Comparison of ENCODE assay signal across 14 mouse cellular contexts in genomic region chr19:60182901-60183300, GRCm38 (mm10). TPM values are rescaled to one million over a fixed set of nuclear protein-coding genes. Genes with fewer than 3 reads are reported as not detected.
A peak's percentile ranks its signal among the peaks of the same experiment; 100 is the strongest.
DNase-seq lines count a peak whose midpoint lies in the region; ATAC-seq and TF ChIP-seq lines count a peak whose summit lies in the region.
"Had no signal": no experiment of that assay in that cellular context is flagged by ENCODE, and none has a peak within 500 bp of the region (broad histone marks: within the 10 kb centered on the region; RNA-seq: fewer than 3 reads in every experiment).

No protein-coding gene starts in this region.

- no peak for ATAC-seq in lung, postnatal 0 days
- ATAC-seq in erythroblast, adult 5-6 weeks (replicated peaks; ENCODE audit: low FRiP score, poor library complexity, severe bottlenecking) = no peak

- H3K27me3 ChIP-seq in lung, postnatal 0 days (replicated peaks; ENCODE audit: insufficient read depth, low read length) = no peaks in the 10 kb centered on the region
- H3K27me3 ChIP-seq: embryonic facial prominence, embryonic 13.5 days; limb, embryonic 15.5 days had no signal

- TF ChIP-seq CTCF in lung, postnatal 0 days (IDR thresholded peaks at IDR 0.05) = no peak

- no peak for TF ChIP-seq EP300 in lung, postnatal 0 days (IDR thresholded peaks at IDR 0.05)

- H3K9ac ChIP-seq in lung, postnatal 0 days (replicated peaks; ENCODE audit: low read depth) = no peak overlapping the region
- H3K9ac ChIP-seq: embryonic facial prominence, embryonic 13.5 days; limb, embryonic 15.5 days had no signal

- H3K4me2 ChIP-seq in lung, postnatal 0 days (replicated peaks; ENCODE audit: low read depth, low read length) = no peak overlapping the region
- H3K4me2 ChIP-seq: embryonic facial prominence, embryonic 13.5 days; limb, embryonic 15.5 days had no signal

- H3K27ac ChIP-seq in lung, postnatal 0 days (ENCODE audit: low read length) = no peak overlapping the region
- H3K27ac ChIP-seq: embryonic facial prominence, embryonic 13.5 days; left cerebral cortex, adult 2 months; limb, embryonic 15.5 days had no signal

- DNase-seq in lung, postnatal 36 days = peak; percentile 46
- DNase-seq in lung, postnatal 0 days (ENCODE audit: low spot score) = no peak
- DNase-seq in c-Kit-positive CD71-negative TER-119-negative erythroid progenitor cells, embryonic 14.5 days (ENCODE audit: low read depth) = peak; percentile 36
- peak; percentile 7 for DNase-seq in spleen, adult 12 weeks (ENCODE audit: low spot score)
- DNase-seq in thymus, postnatal 36 days = peak; percentile 38 to 45
- DNase-seq in urinary bladder, adult 18-20 months (ENCODE audit: low spot score in 2 of 2) = no peak
- DNase-seq in adrenal gland, adult (ENCODE audit: inconsistent age in 2 of 2, low spot score in 1 of 2) = no peak
- DNase-seq: adrenal gland, adult 8-10 months; cerebellum, adult 11 months; kidney, postnatal 10 days had no signal

- no peaks in the 10 kb centered on the region for H3K36me3 ChIP-seq in lung, postnatal 0 days (ENCODE audit: insufficient read depth, low read length)

- no peaks in the 10 kb centered on the region for H3K9me3 ChIP-seq in lung, postnatal 0 days (ENCODE audit: low read length)
- H3K9me3 ChIP-seq: embryonic facial prominence, embryonic 13.5 days; limb, embryonic 15.5 days had no signal

- H3K4me1 ChIP-seq in lung, postnatal 0 days (ENCODE audit: insufficient read depth, low read depth, low read length) = no peaks in the 10 kb centered on the region
- H3K4me1 ChIP-seq: limb, embryonic 15.5 days had no signal

- WGBS in lung, postnatal 0 days = 97% methylated on average over 1 of the region's 1 CpGs

- no peak overlapping the region for H3K4me3 ChIP-seq in lung, postnatal 0 days (ENCODE audit: low read depth, low read length)
- H3K4me3 ChIP-seq: embryonic facial prominence, embryonic 13.5 days; left cerebral cortex, adult 2 months; limb, embryonic 15.5 days had no signal

RNA-seq across cellular contexts. Expression of gene Fam204a, which starts 43.6 kb away (rescaled TPM):
- 49.4 and 54.2 TPM in 2 replicates for polyA plus RNA-seq in lung, postnatal 0 days (2015; fragmentation: Nextera tagmentation; extraction: Ambion mirVana)
- 8.2 and 15.9 TPM in 2 replicates for total RNA-seq in erythroblast, adult 5-6 weeks (2015; ENCODE audit: low replicate concordance)
- 30.8 and 33.5 TPM in 2 replicates for total RNA-seq in erythroblast, adult 5-6 weeks (2017; ENCODE audit: low replicate concordance)

Comparison
In these comparisons a context has a peak if more than half of its experiments do, and no peak if none do; other contexts are left out.
1. DNase-seq: peak in lung, postnatal 36 days (single experiment), c-Kit-positive CD71-negative TER-119-negative erythroid progenitor cells, embryonic 14.5 days (single experiment), spleen, adult 12 weeks (single experiment) and thymus, postnatal 36 days (2 of 2); none in lung, postnatal 0 days (single experiment), urinary bladder, adult 18-20 months (0 of 2) and adrenal gland, adult (0 of 2).